Mouse (Mus musculus) MEL (cell line): ENCODE data around the gene Cenpj. TPM values are rescaled to one million over a fixed set of nuclear protein-coding genes. Genes with fewer than 3 reads are reported as not detected.

Experiments used
- DNase-seq: peaks from one replicate; pipeline ENCODE4 v3.0.0; 2011; ENCODE audit warnings: low read depth, low spot score
- H3K27ac ChIP-seq: 2 replicates; pipeline ENCODE4 v1.5.1; 2012; ENCODE audit warnings: low read depth, mild to moderate bottlenecking, control low read depth, low read length, moderate library complexity; ENCODE audit not compliant: control insufficient read depth
- H3K27me3 ChIP-seq, 2 experiments: fragments of 150-350 bp in 1 of 2; sonication (generic) in 1 of 2; 2 replicates each; pipeline ENCODE4 v1.6.1; 2012; ENCODE audit warnings: low read length in 2 of 2, mild to moderate bottlenecking in 2 of 2, improper control_type of control experiment in 1 of 2, moderate library complexity in 1 of 2; ENCODE audit not compliant: insufficient read depth in 2 of 2, control insufficient read depth in 1 of 2
- H3K36me3 ChIP-seq, 2 experiments: 2 replicates each; pipeline ENCODE4 v1.6.1; 2012 to 2014; ENCODE audit warnings: low read length in 2 of 2, improper control_type of control experiment in 1 of 2, inconsistent platforms in 1 of 2, mild to moderate bottlenecking in 1 of 2; ENCODE audit not compliant: insufficient read depth in 2 of 2, control insufficient read depth in 1 of 2
- H3K4me1 ChIP-seq, 2 experiments: fragments of 150-350 bp in 1 of 2; sonication (generic) in 1 of 2; 2 replicates each; pipeline ENCODE4 v1.6.1; 2012; ENCODE audit warnings: low read length in 2 of 2, improper control_type of control experiment in 1 of 2, mild to moderate bottlenecking in 1 of 2; ENCODE audit not compliant: insufficient read depth in 2 of 2, control insufficient read depth in 1 of 2
- H3K4me3 ChIP-seq, 2 experiments: fragments of 150-350 bp in 1 of 2; sonication (generic) in 1 of 2; 2 replicates each; pipeline ENCODE4 v1.5.1; 2012; ENCODE audit warnings: low read depth in 2 of 2, low read length in 2 of 2, mild to moderate bottlenecking in 2 of 2, moderate library complexity in 2 of 2, control low read depth in 1 of 2, improper control_type of control experiment in 1 of 2; ENCODE audit not compliant: control insufficient read depth in 1 of 2, insufficient read depth in 1 of 2
- H3K79me2 ChIP-seq: 2 replicates; pipeline ENCODE4 v1.6.1; 2012; ENCODE audit warnings: mild to moderate bottlenecking, low read length, moderate library complexity; ENCODE audit not compliant: control insufficient read depth, poor library complexity, insufficient read depth
- H3K9ac ChIP-seq: 2 replicates; pipeline ENCODE4 v1.6.1; 2012; ENCODE audit warnings: low read depth, mild to moderate bottlenecking, control low read depth, low read length, moderate library complexity; ENCODE audit not compliant: control insufficient read depth, poor library complexity, severe bottlenecking
- H3K9me3 ChIP-seq: fragments of 150-350 bp; sonication (generic); replicated peaks from 2 replicates; pipeline ENCODE4 v1.6.1; 2012; ENCODE audit warnings: mild to moderate bottlenecking, low read length, improper control_type of control experiment, moderate library complexity; ENCODE audit not compliant: insufficient read depth
- CTCF ChIP-seq, 3 experiments: IDR thresholded peaks in 2 of 3; conservative IDR thresholded peaks in 1 of 3; 2 replicates each; pipeline ENCODE4 v1.5.1; 2011 to 2012; ENCODE audit warnings: low read length in 3 of 3, low read depth in 2 of 3, mild to moderate bottlenecking in 2 of 3, improper control_type of control experiment in 1 of 3, inconsistent platforms in 1 of 3, mixed read lengths in 1 of 3, moderate library complexity in 1 of 3; ENCODE audit not compliant: control insufficient read depth in 1 of 3, insufficient read depth in 1 of 3, poor library complexity in 1 of 3, severe bottlenecking in 1 of 3
- EP300 ChIP-seq, 2 experiments: IDR thresholded peaks; 2 replicates each; pipeline ENCODE4 v1.6.1; 2011; ENCODE audit warnings: improper control_type of control experiment in 2 of 2, low read length in 2 of 2, low read depth in 1 of 2, mild to moderate bottlenecking in 1 of 2
- GATA1 ChIP-seq: IDR thresholded peaks from 2 replicates; pipeline ENCODE4 v1.6.1; 2011; ENCODE audit warnings: low read depth, low read length, improper control_type of control experiment
- HCFC1 ChIP-seq: IDR thresholded peaks from 2 replicates; pipeline ENCODE4 v1.6.1; 2012; ENCODE audit warnings: low read depth, mild to moderate bottlenecking, inconsistent platforms, low read length, improper control_type of control experiment, moderate library complexity
- JUND ChIP-seq: IDR thresholded peaks from 2 replicates; pipeline ENCODE4 v1.6.1; 2011; ENCODE audit warnings: low read depth, mild to moderate bottlenecking, improper control_type of control experiment, low read length
- MAFK ChIP-seq: IDR thresholded peaks from 2 replicates; pipeline ENCODE4 v1.6.1; 2011; ENCODE audit warnings: low read depth, mild to moderate bottlenecking, low read length, improper control_type of control experiment, borderline replicate concordance
- MXI1 ChIP-seq: IDR thresholded peaks from 2 replicates; pipeline ENCODE4 v1.6.1; 2011; ENCODE audit warnings: mild to moderate bottlenecking, low read depth, low read length, improper control_type of control experiment
- POLR2A ChIP-seq, 2 experiments: IDR thresholded peaks; 2 replicates each; pipeline ENCODE4 v1.6.1; 2011 to 2012; ENCODE audit warnings: low read length in 2 of 2, mild to moderate bottlenecking in 2 of 2, control low read depth in 1 of 2, improper control_type of control experiment in 1 of 2, low read depth in 1 of 2, moderate library complexity in 1 of 2; ENCODE audit not compliant: control insufficient read depth in 1 of 2, insufficient read depth in 1 of 2, poor library complexity in 1 of 2
- SIN3A ChIP-seq: IDR thresholded peaks from 2 replicates; pipeline ENCODE4 v1.6.1; 2012; ENCODE audit warnings: low read length, improper control_type of control experiment, inconsistent platforms
- SMC3 ChIP-seq: IDR thresholded peaks from 2 replicates; pipeline ENCODE4 v1.6.1; 2011; ENCODE audit warnings: low read depth, low read length, improper control_type of control experiment
- TAL1 ChIP-seq: IDR thresholded peaks from 2 replicates; pipeline ENCODE4 v1.6.1; 2012; ENCODE audit warnings: mild to moderate bottlenecking, inconsistent platforms, low read length, moderate library complexity, mixed read lengths
- TBP ChIP-seq: IDR thresholded peaks from 2 replicates; pipeline ENCODE4 v1.8.0; 2011; ENCODE audit warnings: low read depth, low read length, improper control_type of control experiment
- TCF12 ChIP-seq: IDR thresholded peaks from 2 replicates; pipeline ENCODE4 v1.6.1; 2014; ENCODE audit warnings: low read depth, mild to moderate bottlenecking, inconsistent platforms, low read length, improper control_type of control experiment, moderate library complexity
- USF1 ChIP-seq: IDR thresholded peaks from 2 replicates; pipeline ENCODE4 v1.6.1; 2014; ENCODE audit warnings: low read depth, mild to moderate bottlenecking, inconsistent platforms, low read length, improper control_type of control experiment, moderate library complexity
- ZKSCAN1 ChIP-seq: IDR thresholded peaks from 2 replicates; pipeline ENCODE4 v1.6.1; 2012; ENCODE audit warnings: low read depth, mild to moderate bottlenecking, inconsistent platforms, low read length, improper control_type of control experiment, moderate library complexity
- ZMIZ1 ChIP-seq: IDR thresholded peaks from 2 replicates; pipeline ENCODE4 v1.6.1; 2012; ENCODE audit warnings: low read depth, mild to moderate bottlenecking, inconsistent platforms, low read length, improper control_type of control experiment, moderate library complexity
- ZNF384 ChIP-seq: IDR thresholded peaks from 2 replicates; pipeline ENCODE4 v1.6.1; 2012; ENCODE audit warnings: low read depth, mild to moderate bottlenecking, inconsistent platforms, low read length, improper control_type of control experiment
- polyA plus RNA-seq, 2 experiments: library from polyadenylated mRNA; stranded (reverse) in 1 of 2; unstranded in 1 of 2; fragments of >175 nt in 1 of 2; fragments of >200 nt in 1 of 2; gene quantifications; 2 replicates each; pipeline versions ENCODE4 v1.2.1 to v1.2.4; 2012; ENCODE audit warnings: low replicate concordance in 2 of 2, low read depth in 1 of 2; ENCODE audit not compliant: insufficient read length in 2 of 2, insufficient read depth in 1 of 2, missing spikeins in 1 of 2
- total RNA-seq: library from RNA; depleted of rRNA; stranded (reverse); fragments of 300-350 nt; gene quantifications from 2 replicates; pipeline ENCODE4 v1.2.3, GENCODE M21; 2012

The Cenpj gene
- total and polyA plus RNA-seq, 3 experiments, result 3.2 to 7.5 TPM; not detected in 1

DNA sequence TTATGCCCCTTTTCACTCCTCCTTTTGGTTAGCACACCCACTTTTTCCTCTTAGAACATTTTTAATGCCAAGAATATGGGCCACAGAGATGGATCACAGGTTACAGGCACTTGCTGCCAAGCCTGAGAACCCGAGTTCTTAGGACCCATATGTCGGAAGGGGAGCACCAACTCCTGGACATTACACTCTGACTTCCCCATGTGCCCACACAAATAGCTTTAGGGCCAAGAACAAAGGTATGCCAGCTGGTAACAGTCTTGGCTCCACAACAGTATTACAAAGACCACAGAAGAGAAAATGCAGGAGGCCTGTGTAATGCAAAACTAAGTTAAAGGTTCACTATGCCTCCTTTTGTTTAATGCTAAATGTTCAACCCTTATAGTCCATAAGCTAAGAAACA lies 44.4 kb downstream of the Cenpj start:
- no peak for DNase-seq
- Histone ChIP-seq H3K4me3 (no peak overlapping the region), H3K9ac (no peak overlapping the region), H3K27ac (no peak overlapping the region), H3K4me1 (no peaks in the 10 kb centered on the region), H3K27me3 (no peaks in the 10 kb centered on the region), H3K9me3 (no peaks in the 10 kb centered on the region), H3K36me3 (peaks cover 0 to 2% of the 10 kb centered on the region in 2 experiments; a peak in 2 of 4 replicates), H3K79me2 (no peaks in the 10 kb centered on the region)
- TF ChIP-seq POLR2A (IDR thresholded peaks at IDR 0.05; ENCODE audit: control insufficient read depth in 1 of 2, insufficient read depth in 1 of 2, low read depth in 1 of 2, low read length in 2 of 2, poor library complexity in 1 of 2) (no peak), TAL1 (no peak), GATA1 (no peak), SIN3A (no peak), TCF12 (no peak), MAFK (no peak), MXI1 (no peak), USF1 (no peak), SMC3 (no peak), JUND (no peak), ZNF384 (no peak), ZKSCAN1 (no peak), ZMIZ1 (no peak)

DNA sequence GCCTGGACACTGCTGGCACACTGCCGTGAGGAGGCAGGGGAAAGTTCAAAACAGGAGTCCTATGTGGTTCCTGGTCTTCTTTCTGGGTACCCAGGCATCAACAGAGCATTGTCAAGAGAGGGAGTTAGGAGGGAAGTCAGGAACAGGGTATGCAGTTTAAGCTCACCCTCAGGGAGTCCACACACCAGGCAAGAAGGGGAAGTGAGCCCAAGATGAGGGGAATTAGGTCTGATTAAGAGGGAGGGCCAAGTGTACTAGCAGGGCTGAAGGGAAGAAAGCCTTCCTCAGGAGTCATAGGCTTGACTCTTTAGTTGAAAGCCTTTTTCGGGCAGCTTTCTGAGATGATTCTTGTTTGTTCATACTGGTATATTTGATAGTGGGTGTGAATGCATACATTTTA lies 60.5 kb downstream of the Cenpj start:
- Histone ChIP-seq H3K4me1 (no peaks in the 10 kb centered on the region), H3K4me3 (no peak overlapping the region), H3K79me2 (no peaks in the 10 kb centered on the region), H3K36me3 (no peaks in the 10 kb centered on the region; a peak in 2 of 4 replicates)
- DNase-seq, result peak; percentile 67
- TF ChIP-seq TBP (0 out of 2 replicates have a peak, but pooled peaks have one; percentile 36), HCFC1 (no peak)
- TF ChIP-seq, all 39 proteins: peak for 1
- H3K9ac ChIP-seq, result no peak overlapping the region
- no peak overlapping the region for H3K27ac ChIP-seq
- no peaks in the 10 kb centered on the region for H3K27me3 ChIP-seq
- H3K9me3 ChIP-seq, result no peaks in the 10 kb centered on the region

DNA sequence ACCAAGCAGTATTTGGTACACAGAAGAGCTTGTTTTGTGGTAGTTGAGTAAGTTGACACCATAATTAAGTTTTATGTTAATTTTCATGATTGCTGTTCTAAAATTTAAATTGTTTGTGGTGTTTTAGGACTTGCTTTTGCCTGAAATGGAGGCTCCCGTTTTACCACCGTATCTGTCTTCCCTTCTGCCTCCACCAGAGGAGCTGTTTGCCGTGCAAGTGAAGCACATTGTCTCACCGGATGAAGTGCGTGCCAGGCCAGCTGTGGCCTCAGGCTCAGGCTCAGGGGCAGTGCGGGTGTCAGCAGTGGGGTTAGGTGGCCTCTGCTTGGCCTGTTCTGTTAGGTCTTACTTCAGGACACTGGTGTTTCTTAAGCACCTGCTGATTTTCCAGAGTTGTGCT lies 63.1 kb downstream of the Cenpj start:
- TF ChIP-seq EP300 (IDR thresholded peaks at IDR 0.05; ENCODE audit: low read depth in 1 of 2, low read length in 2 of 2), result no peak
- peak; percentile 10 to 24 (median 19); a peak in 1 of 6 replicates for TF ChIP-seq CTCF (IDR thresholded peaks at IDR 0.05 in 2 of 3, conservative IDR thresholded peaks at IDR 0.05 in 1 of 3; ENCODE audit: control insufficient read depth in 1 of 3, insufficient read depth in 1 of 3, low read depth in 2 of 3, low read length in 3 of 3, poor library complexity in 1 of 3, severe bottlenecking in 1 of 3)
- TF ChIP-seq, all 39 proteins: peak for 1
- H3K4me3 ChIP-seq, result no peak overlapping the region
- peaks cover 0 to 2% of the 10 kb centered on the region in 2 experiments for H3K36me3 ChIP-seq
- DNase-seq, result peak; percentile 28
- H3K9ac ChIP-seq, result no peak overlapping the region
- H3K27me3 ChIP-seq, result no peaks in the 10 kb centered on the region
- H3K4me1 ChIP-seq, result peaks cover under 1 to 2% of the 10 kb centered on the region in 2 experiments; a peak in 3 of 4 replicates
- no peaks in the 10 kb centered on the region for H3K79me2 ChIP-seq
- no peaks in the 10 kb centered on the region for H3K9me3 ChIP-seq
- H3K27ac ChIP-seq, result no peak overlapping the region
